Mouse (Mus musculus) ES-Bruce4 (cell line): ENCODE results near the gene Prg2. TPM values are rescaled to one million over a fixed set of nuclear protein-coding genes. Genes with fewer than 3 reads are reported as not detected.

ENCODE experiments used
- H3K27ac ChIP-seq: 2 replicates; pipeline ENCODE4 v1.5.1; 2012; ENCODE audit warnings: low read length, inconsistent platforms; ENCODE audit not compliant: insufficient read depth
- H3K27me3 ChIP-seq: 2 replicates; pipeline ENCODE4 v1.6.1; 2012; ENCODE audit warnings: mild to moderate bottlenecking, low read length, inconsistent platforms; ENCODE audit not compliant: control insufficient read depth, poor library complexity, insufficient read depth, severe bottlenecking
- H3K36me3 ChIP-seq: 2 replicates; pipeline ENCODE4 v1.6.1; 2012; ENCODE audit warnings: inconsistent platforms, mild to moderate bottlenecking, low read length, moderate library complexity; ENCODE audit not compliant: control insufficient read depth, poor library complexity, insufficient read depth, severe bottlenecking
- H3K4me1 ChIP-seq: one replicate; pipeline ENCODE4 v1.8.1; 2011; ENCODE audit warnings: low read length; ENCODE audit not compliant: control insufficient read depth, insufficient read depth
- H3K4me3 ChIP-seq: 2 replicates; pipeline ENCODE4 v1.5.1; 2011; ENCODE audit warnings: low read depth, mild to moderate bottlenecking, low read length
- H3K9ac ChIP-seq: 2 replicates; pipeline ENCODE4 v1.6.1; 2012; ENCODE audit warnings: low read depth, mild to moderate bottlenecking, inconsistent platforms; ENCODE audit not compliant: poor library complexity, severe bottlenecking
- H3K9me3 ChIP-seq: replicated peaks from 2 replicates; pipeline ENCODE4 v1.6.1; 2012; ENCODE audit warnings: mild to moderate bottlenecking, low read length, inconsistent platforms; ENCODE audit not compliant: control insufficient read depth, poor library complexity, insufficient read depth, severe bottlenecking
- CTCF ChIP-seq: IDR thresholded peaks from one replicate; pipeline ENCODE4 v1.8.1; 2011; ENCODE audit warnings: low read depth, low read length
- EP300 ChIP-seq: IDR thresholded peaks from 2 replicates; pipeline ENCODE4 v1.6.1; 2011; ENCODE audit warnings: low read depth, low read length; ENCODE audit not compliant: insufficient read depth
- POLR2A ChIP-seq: IDR thresholded peaks from one replicate; pipeline ENCODE4 v1.8.1; 2011; ENCODE audit warnings: low read length; ENCODE audit not compliant: insufficient read depth
- polyA plus RNA-seq: library from polyadenylated mRNA; stranded (reverse); fragments of >200 nt; gene quantifications from 2 replicates; pipeline ENCODE4 v1.2.4, GENCODE M21; 2011; ENCODE audit warnings: low read depth; ENCODE audit not compliant: missing spikeins, insufficient read depth, insufficient read length

The Prg2 gene
- not detected in 2 replicates for polyA plus RNA-seq

DNA sequence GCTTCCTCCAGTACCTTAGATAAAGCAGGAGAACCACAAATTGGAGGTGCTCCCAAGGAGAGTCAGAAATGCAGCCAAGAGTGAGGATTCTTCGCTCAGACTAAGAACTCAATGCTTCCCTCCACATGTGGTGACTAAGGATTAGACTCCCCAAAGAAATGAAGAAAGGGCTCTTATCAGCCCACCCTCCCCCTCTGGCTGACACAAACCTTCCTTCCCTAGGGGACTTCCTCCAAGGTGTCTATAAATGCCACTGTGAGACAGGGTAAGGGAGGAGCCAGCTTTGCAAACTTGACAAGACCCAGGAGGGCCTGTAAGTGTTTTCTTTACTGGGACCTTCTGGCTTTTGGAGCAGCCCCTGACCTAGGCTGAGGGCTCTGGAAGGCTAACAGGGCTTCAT lies at the start of gene Prg2:
TSS of gene Prg2 (plus strand) at position 274 of the 400 bp plus-strand sequence.
- Histone ChIP-seq H3K36me3 (no peaks in the 10 kb centered on the region), H3K4me1 (no peaks in the 10 kb centered on the region), H3K27ac (no peak within 1 kb of the TSS), H3K9ac (no peak within 1 kb of the TSS), H3K27me3 (no peaks in the 10 kb centered on the region), H3K4me3 (no peak within 1 kb of the TSS), H3K9me3 (no peaks in the 10 kb centered on the region)
- TF ChIP-seq EP300 (no peak), CTCF (no peak), POLR2A (no peak)

DNA sequence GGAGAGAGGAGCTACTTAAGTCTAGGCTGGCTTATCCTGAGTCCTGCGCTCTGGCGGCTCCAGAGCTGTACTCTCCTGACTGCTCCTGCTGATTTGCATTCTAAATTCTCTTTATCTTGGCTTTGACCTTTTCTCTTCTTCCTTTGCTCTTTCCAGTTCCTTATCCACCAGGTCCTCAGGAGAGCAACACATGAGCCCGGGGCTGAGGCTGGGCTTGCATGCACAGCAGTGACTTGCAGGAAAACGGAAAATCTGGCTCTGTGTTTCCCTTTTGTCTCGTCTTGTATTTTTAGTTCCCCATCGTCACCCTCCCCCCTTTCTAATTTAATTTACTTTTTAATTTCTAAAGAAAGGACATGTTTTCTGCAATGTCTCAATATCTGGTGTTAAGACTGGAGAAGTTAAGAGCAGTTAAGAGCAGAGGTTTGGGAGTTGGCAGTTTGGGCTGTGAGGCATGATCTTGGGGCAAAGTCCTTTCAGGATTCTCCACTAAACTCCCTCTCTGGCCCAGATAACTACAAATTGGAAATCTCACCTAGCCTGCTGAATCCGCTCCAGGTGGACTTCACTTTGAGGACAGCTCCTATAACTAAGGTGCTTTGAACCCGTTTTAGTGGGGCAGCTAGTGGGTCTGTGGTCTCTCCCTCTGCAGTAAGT lies 46.1 kb upstream of the Prg2 start:
- Histone ChIP-seq H3K4me3 (no peak overlapping the region), H3K27me3 (no peaks in the 10 kb centered on the region), H3K9me3 (no peaks in the 10 kb centered on the region), H3K27ac (no peak overlapping the region), H3K36me3 (no peaks in the 10 kb centered on the region), H3K4me1 (no peaks in the 10 kb centered on the region), H3K9ac (no peak overlapping the region)
- TF ChIP-seq POLR2A (no peak), EP300 (no peak), CTCF (no peak)

DNA sequence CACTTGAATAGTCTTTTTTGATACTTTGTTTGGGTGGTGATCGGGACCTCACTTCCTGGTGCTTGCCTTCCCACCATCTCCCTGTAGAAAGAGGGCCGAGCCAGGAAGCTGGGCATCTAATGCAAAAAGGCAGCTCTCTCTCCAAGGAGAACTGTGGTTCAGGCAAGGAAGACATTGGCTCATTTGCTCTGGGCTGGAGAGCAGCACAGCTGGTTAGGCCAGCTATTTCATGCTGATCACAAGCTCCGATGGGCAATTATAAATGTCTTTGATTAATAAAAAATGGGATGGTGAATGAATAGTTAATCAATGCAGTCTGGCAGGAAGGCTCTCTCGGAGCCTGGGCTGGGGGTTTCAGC lies 45.6 kb upstream of the Prg2 start:
- Histone ChIP-seq H3K27ac (no peak overlapping the region), H3K9me3 (no peaks in the 10 kb centered on the region), H3K4me3 (no peak overlapping the region), H3K36me3 (no peaks in the 10 kb centered on the region), H3K9ac (no peak overlapping the region), H3K27me3 (no peaks in the 10 kb centered on the region), H3K4me1 (no peaks in the 10 kb centered on the region)
- TF ChIP-seq EP300 (no peak), POLR2A (no peak), CTCF (no peak)

DNA sequence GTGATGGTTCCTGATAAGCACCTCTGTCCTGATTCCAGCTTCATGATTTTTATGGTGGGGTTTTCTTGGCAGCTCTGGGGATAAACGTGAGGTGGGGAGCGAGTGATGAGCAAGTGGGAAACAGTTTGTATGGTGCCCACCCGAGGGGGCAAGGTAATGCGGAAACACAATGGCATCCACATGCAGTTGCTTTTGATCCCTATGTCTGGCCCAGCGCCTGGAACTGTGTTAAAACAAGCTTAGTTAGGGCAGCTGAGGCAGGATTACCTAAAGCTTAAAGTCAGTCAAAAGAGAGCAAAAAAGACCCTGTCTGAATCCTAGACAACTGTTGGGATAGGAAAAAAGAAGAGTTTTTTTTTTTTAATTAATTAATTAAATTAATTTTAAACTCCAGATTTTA lies 45.2 kb upstream of the Prg2 start:
- Histone ChIP-seq H3K4me1 (no peaks in the 10 kb centered on the region), H3K27me3 (no peaks in the 10 kb centered on the region), H3K9ac (no peak overlapping the region), H3K27ac (no peak overlapping the region), H3K4me3 (no peak overlapping the region), H3K36me3 (no peaks in the 10 kb centered on the region), H3K9me3 (no peaks in the 10 kb centered on the region)
- TF ChIP-seq POLR2A = no peak
- TF ChIP-seq EP300 = no peak
- TF ChIP-seq CTCF = no peak

DNA sequence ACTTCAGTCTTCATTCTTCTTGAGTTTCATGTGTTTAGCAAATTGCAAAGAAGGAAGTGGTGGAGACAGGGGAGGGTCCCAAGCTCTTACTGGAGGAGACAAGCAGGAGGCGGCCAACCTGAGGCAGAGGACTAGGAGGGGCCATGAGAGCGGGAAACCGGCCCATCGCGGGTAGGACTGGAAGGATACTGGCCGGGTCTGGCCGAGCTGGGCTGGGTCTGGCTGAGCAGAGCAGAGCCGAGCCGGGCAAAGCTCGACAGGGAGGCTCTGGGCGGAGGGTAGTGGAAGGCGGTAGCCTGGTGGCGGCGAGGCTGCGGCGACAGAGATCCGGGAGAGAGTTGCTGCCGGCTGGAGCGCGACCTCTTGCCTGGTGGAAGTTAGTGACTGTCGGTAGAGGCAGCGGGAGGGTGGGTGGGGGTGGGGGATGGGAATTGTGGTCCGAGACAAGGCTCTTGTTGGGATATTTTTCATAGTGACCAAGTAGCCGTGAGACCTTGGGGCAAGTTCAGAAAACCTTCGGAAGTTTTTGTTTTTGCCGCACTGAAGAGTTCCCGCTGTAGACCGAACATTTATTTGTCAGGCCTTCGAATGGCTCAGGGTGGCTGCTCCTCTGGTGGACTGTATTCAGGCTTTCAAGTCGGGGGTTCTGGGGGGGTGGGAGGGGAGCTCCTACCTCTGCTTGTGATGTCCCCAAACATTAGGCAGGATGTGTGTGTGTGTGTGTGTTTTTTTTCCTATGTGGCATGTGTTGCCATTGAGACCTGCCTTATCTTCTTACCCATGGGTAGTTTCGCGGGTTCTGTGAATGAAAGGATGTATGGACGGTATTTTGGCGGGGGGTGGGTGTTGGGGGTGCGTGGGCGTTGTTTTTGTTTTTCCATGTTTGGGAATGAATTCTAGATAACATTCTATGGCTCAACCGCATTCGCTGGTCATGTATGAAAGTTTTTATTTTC lies 43.5 kb upstream of the Prg2 start, which contains the start of gene Slc43a3:
TSS of gene Slc43a3 (plus strand) at position 106 of the 956 bp plus-strand sequence.
- TF ChIP-seq EP300 (no peak), CTCF (no peak), POLR2A (no peak)
- Histone ChIP-seq H3K27me3 (no peaks in the 10 kb centered on the region), H3K4me1 (no peaks in the 10 kb centered on the region), H3K9me3 (no peaks in the 10 kb centered on the region), H3K9ac (peak within 1 kb of the TSS; percentile 44), H3K4me3 (peak within 1 kb of the TSS; percentile 67), H3K27ac (no peak within 1 kb of the TSS), H3K36me3 (no peaks in the 10 kb centered on the region)
